Mouse (Mus musculus): ENCODE measurements at regions not wholly inside any gene's neighbourhood (a gene's known extent, or its start where the extent isn't known, plus 50 kb on each side); places are given as distances from the start of the nearest gene placed in this dataset.

DNA sequence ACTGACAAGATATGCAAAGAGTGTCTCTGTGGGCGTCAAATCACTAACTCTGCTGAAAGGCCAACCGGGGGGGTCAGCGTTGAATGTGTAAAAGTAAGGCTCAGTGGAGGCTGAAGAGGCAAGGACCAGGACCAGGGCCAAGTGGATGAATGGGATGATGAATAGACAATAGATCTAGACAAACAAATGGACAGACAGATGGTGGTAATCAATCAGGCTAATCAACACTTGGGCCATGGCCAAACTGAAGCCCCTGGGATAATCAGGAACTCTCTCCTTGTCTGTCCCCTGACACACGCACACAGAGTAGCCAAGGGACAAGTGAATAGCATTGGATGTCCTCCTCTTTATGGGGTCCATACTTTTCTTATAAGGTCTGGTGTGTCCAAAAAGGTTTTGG is 154.9 kb downstream of the Snx18 start:
- TF ChIP-seq GATA1 (IDR thresholded peaks at IDR 0.05; ENCODE audit: borderline replicate concordance, low read length) = no peak
- TF ChIP-seq FLI1 (IDR thresholded peaks at IDR 0.05; ENCODE audit: low read length) = no peak
